Mouse (Mus musculus) thymus, adult 2 months (tissue): ENCODE results near the gene Tmsb15b2.

Experiments used
- CTCF ChIP-seq: fragments of 200-500 bp; IDR thresholded peaks from 2 replicates; pipeline ENCODE4 v1.5.1; 2012; ENCODE audit warnings: mild to moderate bottlenecking, control low read depth, low read length, moderate library complexity, borderline replicate concordance; ENCODE audit not compliant: control insufficient read depth, poor library complexity, insufficient read depth; ENCODE audit errors: extremely low read depth
- POLR2A ChIP-seq: fragments of 200-500 bp; IDR thresholded peaks from 2 replicates; pipeline ENCODE4 v1.6.1; 2012; ENCODE audit warnings: mild to moderate bottlenecking, low read length, control low read depth, moderate library complexity; ENCODE audit not compliant: control insufficient read depth, poor library complexity, insufficient read depth; ENCODE audit errors: extremely low read depth

- no peak for TF ChIP-seq CTCF
- TF ChIP-seq POLR2A, result no peak
These were observed 16.0 kb upstream of the Tmsb15b2 start for GRCm38 (mm10) chrX:136991274-136991673.
